Mouse (Mus musculus): ENCODE results near the gene Gm21858. TPM values are rescaled to one million over a fixed set of nuclear protein-coding genes. Genes with fewer than 3 reads are reported as not detected.
"Not testable (repeated sequence)": the region's sequence is repeated elsewhere in the genome, so short reads cannot be mapped to it uniquely, and the experiment has no call there.

Gene Gm21858
- polyA plus RNA-seq (2015; fragmentation: Nextera tagmentation; extraction: Ambion mirVana): not detected in 2 replicates

- H3K27me3 ChIP-seq (replicated peaks; ENCODE audit: control insufficient read depth, insufficient read depth, low read length); H3K4me3 ChIP-seq (ENCODE audit: low read length); H3K27ac ChIP-seq (ENCODE audit: low read depth, low read length); H3K9ac ChIP-seq (ENCODE audit: low read depth, low read length); H3K4me2 ChIP-seq (ENCODE audit: low read length); H3K4me1 ChIP-seq (ENCODE audit: control insufficient read depth, insufficient read depth, low read depth, low read length); H3K36me3 ChIP-seq (ENCODE audit: control insufficient read depth, insufficient read depth, low read length); ATAC-seq; H3K9me3 ChIP-seq (ENCODE audit: control insufficient read depth, low read length): not testable (repeated sequence)
- no CpG with 5 or more reads among the region's 6 CpGs for WGBS
Observed at GRCm38 (mm10) chrY:55731456-55731855, at the start of gene Gm21858. TSS of gene Gm21858 (plus strand) at chrY:55731756.
